Mouse (Mus musculus): ENCODE results near the gene Asb16. TPM values are rescaled to one million over a fixed set of nuclear protein-coding genes. Genes with fewer than 3 reads are reported as not detected.

Gene Asb16
- polyA plus RNA-seq, 1 experiment from 2014 or later, result 0.12 TPM

- peak overlapping the region; percentile 15 for H3K9ac ChIP-seq
- WGBS, result under 1% methylated on average over 32 of the region's 32 CpGs
- H3K27me3 ChIP-seq, result no peaks in the 10 kb centered on the region
- H3K4me2 ChIP-seq (replicated peaks), result peak overlapping the region; percentile 64
- H3K4me1 ChIP-seq, result peaks cover 34% of the 10 kb centered on the region
- ATAC-seq (ENCODE audit: insufficient number of reproducible peaks, low FRiP score, low TSS enrichment, low read depth), result peak; percentile 84
- no peaks in the 10 kb centered on the region for H3K9me3 ChIP-seq (replicated peaks)
- H3K4me3 ChIP-seq (replicated peaks), result peak overlapping the region; percentile 39
- no peaks in the 10 kb centered on the region for H3K36me3 ChIP-seq
- peak overlapping the region; percentile 90 for H3K27ac ChIP-seq (replicated peaks)
Measured at GRCm38 (mm10) chr11:102244926-102245449, 23.6 kb upstream of the Asb16 start.

- Histone ChIP-seq H3K27ac (replicated peaks) (peak overlapping the region; percentile 90), H3K36me3 (no peaks in the 10 kb centered on the region), H3K27me3 (no peaks in the 10 kb centered on the region), H3K4me1 (peaks cover 34% of the 10 kb centered on the region), H3K9me3 (replicated peaks) (no peaks in the 10 kb centered on the region), H3K4me3 (replicated peaks) (peak overlapping the region; percentile 39), H3K4me2 (replicated peaks) (peak overlapping the region; percentile 64), H3K9ac (no peak overlapping the region; the same call in 1 of the 2 replicates)
- peak; percentile 71 for ATAC-seq (ENCODE audit: insufficient number of reproducible peaks, low FRiP score, low TSS enrichment, low read depth)
- 24% methylated on average over 14 of the region's 14 CpGs for WGBS
Measured at GRCm38 (mm10) chr11:102245581-102246272, 22.8 kb upstream of the Asb16 start.

- H3K27ac ChIP-seq (replicated peaks), result peak overlapping the region; percentile 90
- H3K9ac ChIP-seq, result no peak overlapping the region
- no peak for ATAC-seq (ENCODE audit: insufficient number of reproducible peaks, low FRiP score, low TSS enrichment, low read depth)
- H3K27me3 ChIP-seq, result no peaks in the 10 kb centered on the region
- WGBS, result 45% methylated on average over 6 of the region's 6 CpGs
- peak overlapping the region; percentile 64 for H3K4me2 ChIP-seq (replicated peaks)
- H3K4me3 ChIP-seq (replicated peaks), result no peak overlapping the region
- no peaks in the 10 kb centered on the region for H3K36me3 ChIP-seq
- no peaks in the 10 kb centered on the region for H3K9me3 ChIP-seq (replicated peaks)
- peaks cover 34% of the 10 kb centered on the region for H3K4me1 ChIP-seq
Measured at GRCm38 (mm10) chr11:102246273-102246635, 22.3 kb upstream of the Asb16 start.

DNA sequence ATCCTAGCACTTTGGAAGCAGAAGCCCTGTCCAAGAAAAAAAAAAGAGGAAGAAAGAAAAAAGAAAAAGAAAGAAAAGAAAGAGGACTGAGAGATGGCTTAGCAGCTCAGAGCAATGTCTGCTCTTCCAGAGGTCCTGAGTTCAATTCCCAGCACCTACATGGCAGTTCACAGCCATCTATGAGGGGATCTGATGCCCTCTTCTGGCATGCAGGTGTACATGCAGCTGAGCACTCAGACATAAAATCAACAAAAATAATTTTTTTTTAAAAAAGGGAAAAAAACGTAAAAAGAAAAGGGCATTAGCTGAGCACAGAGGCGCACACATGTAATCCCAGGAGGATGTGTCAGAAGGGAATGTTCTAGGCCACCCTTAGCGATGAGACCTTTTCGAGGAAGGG, 21.7 kb upstream of the Asb16 start:
- WGBS, result 84% methylated on average over 4 of the region's 4 CpGs
- no peaks in the 10 kb centered on the region for H3K27me3 ChIP-seq
- H3K4me2 ChIP-seq (replicated peaks), result no peak overlapping the region
- no peaks in the 10 kb centered on the region for H3K9me3 ChIP-seq (replicated peaks)
- no peaks in the 10 kb centered on the region for H3K36me3 ChIP-seq
- no peak overlapping the region for H3K4me3 ChIP-seq (replicated peaks)
- ATAC-seq (ENCODE audit: insufficient number of reproducible peaks, low FRiP score, low TSS enrichment, low read depth), result no peak
- no peak overlapping the region for H3K9ac ChIP-seq
- H3K27ac ChIP-seq (replicated peaks), result peak overlapping the region; percentile 90
- peaks cover 34% of the 10 kb centered on the region for H3K4me1 ChIP-seq

- H3K4me3 ChIP-seq (replicated peaks), result peak within 1 kb of the TSS; percentile 71
- H3K9ac ChIP-seq, result peak within 1 kb of the TSS; percentile 63
- peak within 1 kb of the TSS; percentile 98 for H3K4me2 ChIP-seq (replicated peaks)
- 0 out of 2 replicates have a peak, but pooled peaks have one; percentile 29 for ATAC-seq (ENCODE audit: insufficient number of reproducible peaks, low FRiP score, low TSS enrichment, low read depth)
- H3K27me3 ChIP-seq, result no peaks in the 10 kb centered on the region
- H3K36me3 ChIP-seq, result no peaks in the 10 kb centered on the region
- H3K27ac ChIP-seq (replicated peaks), result peak within 1 kb of the TSS; percentile 51; the same call in 1 of the 2 replicates
- no peaks in the 10 kb centered on the region for H3K9me3 ChIP-seq (replicated peaks)
- peaks cover 34% of the 10 kb centered on the region for H3K4me1 ChIP-seq
- WGBS, result 0% methylated on average over 41 of the region's 41 CpGs
Measured at GRCm38 (mm10) chr11:102248630-102249230, 19.8 kb upstream of the Asb16 start, which contains the start of gene BC030867. Gene BC030867 (plus strand): TSS chr11:102248882.

GRCm38 (mm10) chr11:102249351-102250090, 19.0 kb upstream of the Asb16 start:
- Histone ChIP-seq H3K36me3 (no peaks in the 10 kb centered on the region), H3K27ac (replicated peaks) (no peak overlapping the region)
- ATAC-seq (ENCODE audit: insufficient number of reproducible peaks, low FRiP score, low TSS enrichment, low read depth), result no peak

GRCm38 (mm10) chr11:102257514-102257913, 11.0 kb upstream of the Asb16 start:
- Histone ChIP-seq H3K27ac (replicated peaks) (peak overlapping the region; percentile 19; the same call in 1 of the 2 replicates), H3K4me2 (replicated peaks) (no peak overlapping the region), H3K4me1 (peaks cover 17% of the 10 kb centered on the region), H3K9ac (no peak overlapping the region), H3K9me3 (replicated peaks) (no peaks in the 10 kb centered on the region), H3K36me3 (peaks cover 32% of the 10 kb centered on the region), H3K4me3 (replicated peaks) (no peak overlapping the region), H3K27me3 (no peaks in the 10 kb centered on the region)
- 24% methylated on average over 9 of the region's 9 CpGs for WGBS
- ATAC-seq (ENCODE audit: insufficient number of reproducible peaks, low FRiP score, low TSS enrichment, low read depth), result no peak

More at GRCm38 (mm10) chr11:102249351-102250090, 19.0 kb upstream of the Asb16 start:
- Histone ChIP-seq H3K4me1 (peaks cover 32% of the 10 kb centered on the region), H3K4me2 (replicated peaks) (peak overlapping the region; percentile 98), H3K4me3 (replicated peaks) (peak overlapping the region; percentile 71), H3K9me3 (replicated peaks) (no peaks in the 10 kb centered on the region), H3K27me3 (no peaks in the 10 kb centered on the region), H3K9ac (peak overlapping the region; percentile 63)
- 12% methylated on average over 9 of the region's 9 CpGs for WGBS

GRCm38 (mm10) chr11:102258095-102258494, 10.4 kb upstream of the Asb16 start:
- H3K36me3 ChIP-seq, result peaks cover 34% of the 10 kb centered on the region
- H3K9ac ChIP-seq, result no peak overlapping the region
- no peaks in the 10 kb centered on the region for H3K27me3 ChIP-seq
- ATAC-seq (ENCODE audit: insufficient number of reproducible peaks, low FRiP score, low TSS enrichment, low read depth), result no peak
- 78% methylated on average over 6 of the region's 6 CpGs for WGBS
- no peaks in the 10 kb centered on the region for H3K9me3 ChIP-seq (replicated peaks)
- no peak overlapping the region for H3K4me2 ChIP-seq (replicated peaks)
- H3K4me3 ChIP-seq (replicated peaks), result no peak overlapping the region
- peaks cover 17% of the 10 kb centered on the region for H3K4me1 ChIP-seq
- H3K27ac ChIP-seq (replicated peaks), result no peak overlapping the region

DNA sequence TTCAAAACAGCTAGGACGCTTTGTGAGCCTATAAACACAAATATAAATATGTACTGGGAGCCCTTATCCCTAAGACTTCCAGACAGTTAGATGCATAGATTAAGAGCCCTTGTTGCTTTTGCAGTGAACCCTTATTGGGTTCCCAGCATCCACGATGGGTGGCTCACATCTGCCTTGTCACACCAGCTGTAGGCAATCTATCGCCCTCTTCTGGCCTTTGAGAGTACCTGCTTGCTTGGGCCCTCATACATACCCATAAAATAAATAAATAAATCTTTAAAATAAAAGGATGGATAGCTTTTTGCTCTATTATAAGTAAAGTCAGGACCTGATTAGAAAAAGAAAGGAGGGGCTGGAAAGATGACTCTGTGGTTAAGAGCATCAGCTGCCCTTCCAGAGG, 10.0 kb upstream of the Asb16 start:
- no peak overlapping the region for H3K27ac ChIP-seq (replicated peaks)
- no peak overlapping the region for H3K4me2 ChIP-seq (replicated peaks)
- H3K36me3 ChIP-seq, result peaks cover 36% of the 10 kb centered on the region
- peaks cover 17% of the 10 kb centered on the region for H3K4me1 ChIP-seq
- H3K9ac ChIP-seq, result no peak overlapping the region
- no peak overlapping the region for H3K4me3 ChIP-seq (replicated peaks)
- ATAC-seq (ENCODE audit: insufficient number of reproducible peaks, low FRiP score, low TSS enrichment, low read depth), result no peak
- 89% methylated on average over 3 of the region's 3 CpGs for WGBS
- H3K27me3 ChIP-seq, result no peaks in the 10 kb centered on the region
- no peaks in the 10 kb centered on the region for H3K9me3 ChIP-seq (replicated peaks)

GRCm38 (mm10) chr11:102263211-102263610, 5.3 kb upstream of the Asb16 start:
- Histone ChIP-seq H3K4me2 (replicated peaks) (no peak overlapping the region), H3K4me1 (peaks cover 12% of the 10 kb centered on the region; the same call in 1 of the 2 replicates), H3K36me3 (peaks cover 29% of the 10 kb centered on the region), H3K9ac (no peak overlapping the region), H3K27ac (replicated peaks) (no peak overlapping the region), H3K4me3 (replicated peaks) (no peak overlapping the region), H3K9me3 (replicated peaks) (no peaks in the 10 kb centered on the region), H3K27me3 (no peaks in the 10 kb centered on the region)
- ATAC-seq (ENCODE audit: insufficient number of reproducible peaks, low FRiP score, low TSS enrichment, low read depth), result no peak
- WGBS, result 95% methylated on average over 7 of the region's 7 CpGs

DNA sequence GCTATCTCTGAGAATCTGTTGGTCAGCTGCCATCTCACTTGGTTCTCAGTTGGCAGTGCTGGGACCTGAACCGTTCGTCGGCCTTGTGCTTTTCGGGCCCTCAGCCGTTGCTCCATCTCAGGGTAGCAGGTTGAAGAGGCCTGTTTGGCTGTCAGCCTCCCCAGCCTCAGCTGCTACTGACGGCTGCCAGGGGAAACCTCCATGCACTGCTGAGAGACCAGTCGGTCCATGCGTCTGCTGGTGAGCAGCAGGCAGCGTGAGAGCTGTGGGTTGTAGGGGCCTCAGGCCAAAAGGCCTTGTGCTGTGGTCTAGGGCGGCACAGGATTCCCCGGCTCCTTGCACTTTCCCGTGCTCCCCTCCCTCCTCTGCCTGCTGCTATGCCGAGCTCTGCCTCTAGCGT, 2.7 kb upstream of the Asb16 start:
- no peak overlapping the region for H3K9ac ChIP-seq
- no peak overlapping the region for H3K4me2 ChIP-seq (replicated peaks)
- H3K4me1 ChIP-seq, result peaks cover 12% of the 10 kb centered on the region; the same call in 1 of the 2 replicates
- H3K9me3 ChIP-seq (replicated peaks), result no peaks in the 10 kb centered on the region
- H3K27me3 ChIP-seq, result no peaks in the 10 kb centered on the region
- no peak overlapping the region for H3K4me3 ChIP-seq (replicated peaks)
- WGBS, result 52% methylated on average over 14 of the region's 14 CpGs
- no peak overlapping the region for H3K27ac ChIP-seq (replicated peaks)
- ATAC-seq (ENCODE audit: insufficient number of reproducible peaks, low FRiP score, low TSS enrichment, low read depth), result no peak
- H3K36me3 ChIP-seq, result 0 out of 2 replicates have a peak, but pooled peaks cover 18% of the 10 kb centered on the region
